Mouse (Mus musculus): Measurements from ENCODE around the gene B9d1.

B9d1 gene

DNA sequence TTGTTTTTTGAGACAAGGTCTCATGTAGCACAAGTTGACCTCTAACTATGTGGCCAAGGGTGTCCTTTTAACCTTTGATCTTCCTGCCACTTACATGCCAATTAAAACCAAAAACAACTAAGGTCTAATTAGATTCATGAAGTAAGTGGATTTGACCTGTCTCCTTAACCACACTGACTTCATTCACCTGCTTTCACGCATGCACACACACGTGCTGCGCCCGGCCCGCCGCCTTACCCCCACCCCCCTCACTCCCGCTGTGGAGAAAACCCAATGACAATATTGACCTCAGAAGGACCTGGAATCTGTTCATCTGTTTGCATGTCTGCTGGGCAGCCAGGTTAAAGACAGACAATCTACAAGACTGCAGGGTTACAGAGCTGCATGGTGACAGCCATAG, 35.7 kb downstream of the B9d1 start:
- DNase-seq (ENCODE audit: low spot score in 2 of 2), result no peak

DNA sequence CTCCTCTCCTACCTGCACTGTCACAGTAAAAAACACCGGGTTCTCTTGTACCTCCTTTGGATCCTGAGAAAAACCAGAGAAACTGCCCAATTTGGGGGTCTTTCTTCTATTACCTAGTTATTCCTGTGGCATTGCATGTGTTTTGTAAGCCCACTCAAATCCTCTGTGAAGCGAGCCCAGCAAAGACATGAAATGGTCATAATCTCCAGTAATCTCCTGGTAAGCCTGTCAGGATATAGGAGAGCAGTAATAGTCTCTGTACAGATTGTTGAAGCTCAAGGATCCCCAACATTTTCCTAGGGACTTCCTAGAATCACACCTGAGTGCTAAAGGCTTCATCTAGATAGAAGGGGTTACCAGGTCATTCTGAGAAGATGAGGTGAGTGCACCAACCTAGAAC, 36.2 kb downstream of the B9d1 start:
- DNase-seq (ENCODE audit: low spot score in 2 of 2), result no peak

DNA sequence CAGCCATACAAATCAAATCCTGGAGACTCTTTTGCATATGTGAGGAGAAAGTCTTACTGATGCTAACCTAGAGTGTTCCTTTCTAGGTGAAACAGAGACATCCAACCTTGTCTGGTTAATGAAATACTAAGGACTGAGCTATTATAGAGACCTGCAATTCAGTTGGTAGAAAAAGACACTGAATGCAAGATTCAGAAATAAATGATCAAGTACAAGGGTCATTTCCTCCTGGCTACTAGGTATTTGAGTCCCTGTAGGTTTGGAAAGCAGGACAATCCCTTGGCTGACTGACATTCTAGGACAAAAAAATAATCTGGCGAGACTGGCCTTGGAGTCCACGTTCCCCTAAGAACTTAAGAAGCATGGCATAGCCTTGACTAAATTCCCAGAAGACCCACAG, 40.6 kb downstream of the B9d1 start:
- no peak for DNase-seq (ENCODE audit: low spot score in 2 of 2)

DNA sequence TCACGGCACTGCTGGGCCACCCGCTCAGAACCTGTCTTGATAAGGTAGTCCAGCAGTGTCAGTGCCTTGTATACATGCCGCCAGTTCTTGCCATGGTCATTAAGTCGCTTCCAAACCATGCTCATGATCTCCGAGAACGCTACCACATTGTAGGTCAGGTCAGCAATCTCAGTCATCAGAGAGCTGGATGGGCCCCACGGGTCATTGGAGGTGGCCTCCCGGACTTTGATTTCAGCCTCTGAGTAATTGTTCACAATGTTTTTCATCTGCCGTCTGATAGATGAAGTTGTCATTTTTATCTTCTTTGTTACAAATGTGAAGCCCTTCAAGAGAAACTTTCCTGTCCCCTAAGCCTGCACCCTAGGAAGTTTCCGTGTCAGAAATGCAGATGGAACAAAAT, 41.5 kb downstream of the B9d1 start:
- no peak for DNase-seq (ENCODE audit: low spot score in 2 of 2)

- DNase-seq (ENCODE audit: low spot score in 2 of 2), result no peak
These were observed 42.8 kb downstream of the B9d1 start for GRCm38 (mm10) chr11:61547710-61548109.

DNA sequence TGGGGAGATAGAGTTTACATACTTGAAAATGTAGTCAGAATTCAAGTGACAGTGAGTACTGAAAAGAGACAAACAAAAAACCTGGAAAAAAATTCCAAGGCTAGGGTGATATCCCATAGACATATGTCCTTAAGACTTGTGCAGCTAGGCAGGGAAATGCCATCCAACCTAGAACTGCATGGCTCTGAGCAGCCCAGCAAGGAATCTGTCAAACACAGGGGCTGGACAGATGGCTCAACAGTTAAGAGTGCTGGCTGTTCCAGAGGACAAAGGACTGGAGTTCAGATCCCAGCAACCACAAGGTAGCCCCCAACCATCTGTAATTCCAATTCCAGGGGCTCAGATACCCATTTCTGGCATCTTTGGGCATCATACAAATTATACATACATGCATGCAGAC, 45.7 kb downstream of the B9d1 start:
- DNase-seq (ENCODE audit: low spot score in 2 of 2), result no peak

DNA sequence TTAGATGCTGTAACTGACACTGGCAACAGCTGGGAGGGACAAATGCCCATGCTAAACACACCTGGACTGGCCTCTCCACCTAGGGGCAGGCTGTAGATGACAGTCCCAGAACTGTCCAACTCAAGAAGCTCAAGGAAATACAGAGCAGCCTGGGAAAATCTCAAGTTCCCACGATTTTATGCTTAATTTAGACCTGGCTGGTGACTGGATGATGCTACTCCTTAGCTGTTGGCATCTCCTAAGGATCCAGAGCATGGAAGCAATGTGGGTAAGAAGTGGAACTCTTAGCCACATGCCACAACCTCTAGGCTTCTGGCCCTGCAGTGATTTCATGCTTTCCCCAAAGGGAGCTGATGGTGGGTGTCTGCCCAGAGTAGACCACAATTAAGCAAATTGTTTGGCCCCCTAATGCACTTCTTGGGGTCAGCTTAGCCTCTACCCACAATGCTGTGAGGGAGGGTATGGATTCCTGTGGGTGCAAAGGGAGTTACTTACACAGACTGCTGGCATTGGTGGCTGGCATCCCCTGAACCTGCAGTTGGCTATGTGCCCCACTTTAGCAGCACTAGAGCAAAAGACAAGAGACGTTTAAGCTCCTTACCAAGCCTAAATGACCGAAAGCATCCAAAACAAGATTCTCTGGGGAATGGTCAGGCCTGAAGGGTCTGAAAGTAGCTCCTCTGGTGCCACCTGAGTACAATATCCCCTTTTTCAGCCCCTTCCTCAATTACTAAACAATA, 48.2 kb downstream of the B9d1 start:
- DNase-seq (ENCODE audit: low spot score in 2 of 2), result peak in 1 of 2 experiments; percentile 36

DNA sequence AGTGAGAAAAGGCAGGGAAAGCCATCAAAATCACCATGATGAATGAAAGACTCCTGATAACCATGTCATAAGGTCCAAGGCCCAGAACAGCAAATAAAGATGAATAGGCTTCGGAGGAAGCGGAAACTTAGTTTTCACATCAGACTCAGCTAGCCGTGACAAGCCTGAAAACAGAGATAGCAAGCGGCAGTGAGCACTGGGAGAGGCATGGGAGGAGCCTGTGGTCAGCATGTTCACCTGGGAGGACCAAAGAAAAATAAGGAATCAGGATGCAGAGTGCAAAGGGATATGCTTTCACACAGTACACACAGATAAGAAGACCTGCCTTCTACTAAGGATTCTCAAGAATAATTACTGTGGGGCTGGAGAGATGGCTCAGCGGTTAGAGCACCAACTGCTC, 54.6 kb downstream of the B9d1 start:
- no peak for DNase-seq (ENCODE audit: low spot score in 2 of 2)

GRCm38 (mm10) chr11:61562421-61562820, 57.5 kb downstream of the B9d1 start:
- no peak for DNase-seq (ENCODE audit: low spot score in 2 of 2)
